Mouse (Mus musculus) ES-E14 (cell line): ENCODE results near the gene 5730596B20Rik.

ENCODE experiments used
- MAFK ChIP-seq: IDR thresholded peaks from 2 replicates; pipeline ENCODE4 v1.6.1; 2014; ENCODE audit warnings: mild to moderate bottlenecking, low read depth, low read length, inconsistent platforms; ENCODE audit not compliant: insufficient read depth
- ZC3H11A ChIP-seq: IDR thresholded peaks from 2 replicates; pipeline ENCODE4 v1.6.1; 2012; ENCODE audit warnings: low read depth, mild to moderate bottlenecking, inconsistent platforms, low read length, borderline replicate concordance

GRCm38 (mm10) chr6:52174968-52175751 is 2.1 kb upstream of the 5730596B20Rik start:
- TF ChIP-seq MAFK (no peak), ZC3H11A (no peak)
